Mouse (Mus musculus): Measurements from ENCODE around the gene Kif3c.

- no peak for TF ChIP-seq CTCF (IDR thresholded peaks at IDR 0.05)
- TF ChIP-seq POLR2A (IDR thresholded peaks at IDR 0.05; ENCODE audit: insufficient read depth, low read depth, low read length): no peak
- TF ChIP-seq EP300 (IDR thresholded peaks at IDR 0.05; ENCODE audit: insufficient read depth, low read depth, low read length): no peak
Measured at GRCm38 (mm10) chr12:3350136-3350535, 14.8 kb upstream of the Kif3c start.

Measured in heart, adult 2 months (tissue).